Mouse (Mus musculus): ENCODE measurements around the gene Fnbp1l.

GRCm38 (mm10) chr3:122617613-122618340 lies 1.7 kb downstream of the Fnbp1l start:
- TF ChIP-seq CTCF (IDR thresholded peaks at IDR 0.05; ENCODE audit: low read depth) (peak; percentile 12; the same call in 1 of the 2 replicates), EP300 (IDR thresholded peaks at IDR 0.05; ENCODE audit: low read depth) (no peak)
